Mouse (Mus musculus) testis, adult 2 months (tissue): ENCODE measurements around the gene Myh8.

Experiments
- CTCF ChIP-seq: fragments of 200-500 bp; IDR thresholded peaks from 2 replicates; pipeline ENCODE4 v1.5.1; 2012; ENCODE audit warnings: low read depth, mild to moderate bottlenecking, inconsistent platforms, low read length, moderate library complexity; ENCODE audit not compliant: control insufficient read depth, insufficient read depth, insufficient replicate concordance
- POLR2A ChIP-seq: fragments of 200-500 bp; IDR thresholded peaks from 2 replicates; pipeline ENCODE4 v1.6.1; 2012; ENCODE audit warnings: low read depth, mild to moderate bottlenecking, inconsistent platforms, low read length, moderate library complexity; ENCODE audit not compliant: control insufficient read depth

GRCm38 (mm10) chr11:67276601-67277174 lies at the start of gene Myh8:
- TF ChIP-seq CTCF (no peak), POLR2A (no peak)
